Mouse (Mus musculus): ENCODE data around the gene Irf2bp1.

- TF ChIP-seq POLR2A (IDR thresholded peaks at IDR 0.05; ENCODE audit: extremely low read depth, insufficient read depth, low read length) (no peak), CTCF (IDR thresholded peaks at IDR 0.05; ENCODE audit: extremely low read depth, insufficient read depth, low read length) (no peak)
Observed at GRCm38 (mm10) chr7:18989995-18990394, 13.8 kb upstream of the Irf2bp1 start.
